Comparison of ENCODE assay signal across 11 mouse cellular contexts in the genomic region with DNA sequence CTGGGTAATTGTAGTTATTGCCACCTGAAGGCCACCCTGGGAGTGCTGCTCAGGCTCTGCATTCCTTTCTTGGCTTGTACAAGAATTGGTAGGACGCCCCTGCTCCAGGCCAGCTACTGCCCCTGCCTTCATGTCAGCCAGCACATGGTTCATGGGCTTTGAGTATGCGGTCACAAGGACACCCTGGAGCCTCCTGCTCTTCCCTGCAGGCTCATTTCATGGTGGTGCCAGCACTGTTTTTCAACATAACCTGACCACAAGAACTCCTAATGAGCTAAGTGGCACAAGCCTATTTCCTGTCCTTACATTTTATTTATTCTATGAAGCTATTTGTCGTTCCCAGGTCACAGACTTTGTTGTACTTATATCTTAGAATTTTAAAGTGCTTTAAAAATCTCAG.
DNase-seq lines count a peak whose midpoint lies in the region; ATAC-seq and TF ChIP-seq lines count a peak whose summit lies in the region.
"Had no signal": no experiment of that assay in that cellular context is flagged by ENCODE, and none has a peak within 500 bp of the region (broad histone marks: within the 10 kb centered on the region; RNA-seq: fewer than 3 reads in every experiment).

No protein-coding gene starts in this region.

- no peaks in the 10 kb centered on the region for H3K36me3 ChIP-seq in lung, embryonic 16.5 days (ENCODE audit: control insufficient read depth, insufficient read depth, low read length)
- H3K36me3 ChIP-seq in hindbrain, embryonic 16.5 days (ENCODE audit: control insufficient read depth, insufficient read depth, low read length) = no peaks in the 10 kb centered on the region
- H3K36me3 ChIP-seq: heart, embryonic 10.5 days; lung, embryonic 15.5 days had no signal

- no peak for ATAC-seq in lung, embryonic 16.5 days (ENCODE audit: low read depth)
- no peak for ATAC-seq in hindbrain, embryonic 16.5 days

- no peak for TF ChIP-seq CTCF in olfactory bulb, adult 2 months (IDR thresholded peaks at IDR 0.05; ENCODE audit: insufficient read depth, low read depth, low read length)

- no peak overlapping the region for H3K9ac ChIP-seq in lung, embryonic 16.5 days (ENCODE audit: low read length)
- H3K9ac ChIP-seq in hindbrain, embryonic 16.5 days (ENCODE audit: low read depth, low read length) = no peak overlapping the region
- H3K9ac ChIP-seq: lung, embryonic 15.5 days had no signal

- H3K27me3 ChIP-seq in lung, embryonic 16.5 days (ENCODE audit: control insufficient read depth, insufficient read depth, low read depth, low read length) = no peaks in the 10 kb centered on the region
- H3K27me3 ChIP-seq in hindbrain, embryonic 16.5 days (replicated peaks; ENCODE audit: control insufficient read depth, insufficient read depth, low read length) = no peaks in the 10 kb centered on the region
- H3K27me3 ChIP-seq: lung, embryonic 15.5 days had no signal

- H3K4me2 ChIP-seq in lung, embryonic 16.5 days (ENCODE audit: low read depth, low read length) = no peak overlapping the region
- no peak overlapping the region for H3K4me2 ChIP-seq in hindbrain, embryonic 16.5 days (ENCODE audit: low read length)
- H3K4me2 ChIP-seq: lung, embryonic 15.5 days had no signal

- no peak overlapping the region for H3K4me3 ChIP-seq in lung, embryonic 16.5 days (ENCODE audit: low read length)
- no peak overlapping the region for H3K4me3 ChIP-seq in hindbrain, embryonic 16.5 days (ENCODE audit: low read length)
- no peak overlapping the region for H3K4me3 ChIP-seq in olfactory bulb, adult 2 months (ENCODE audit: insufficient read depth, low read depth, low read length)
- H3K4me3 ChIP-seq: heart, embryonic 10.5 days; lung, embryonic 15.5 days had no signal

- DNase-seq in embryo, embryonic 10 days (ENCODE audit: low spot score) = peak; percentile 14
- no peak for DNase-seq in embryo, embryonic 10.5 days (ENCODE audit: low spot score)
- DNase-seq in lung, postnatal 4 days = no peak
- no peak for DNase-seq in thymus, postnatal 25 days
- no peak for DNase-seq in gastrocnemius, postnatal 25 days
- DNase-seq: kidney, adult 8-10 months had no signal

- 29% methylated on average over 3 of the region's 3 CpGs for WGBS in lung, embryonic 16.5 days
- WGBS in hindbrain, embryonic 16.5 days = 45% methylated on average over 3 of the region's 3 CpGs
- WGBS in olfactory bulb, adult 2 months = 59% methylated on average over 3 of the region's 3 CpGs

- no peaks in the 10 kb centered on the region for H3K9me3 ChIP-seq in lung, embryonic 16.5 days (ENCODE audit: control insufficient read depth, low read length)
- H3K9me3 ChIP-seq in hindbrain, embryonic 16.5 days (ENCODE audit: control insufficient read depth, low read length) = no peaks in the 10 kb centered on the region
- H3K9me3 ChIP-seq: heart, embryonic 10.5 days; lung, embryonic 15.5 days had no signal

- no peak for TF ChIP-seq POLR2A in olfactory bulb, adult 2 months (IDR thresholded peaks at IDR 0.05; ENCODE audit: insufficient read depth, low read depth, low read length)

- H3K4me1 ChIP-seq in lung, embryonic 16.5 days (replicated peaks; ENCODE audit: control insufficient read depth, insufficient read depth, low read length) = peaks cover 9% of the 10 kb centered on the region
- H3K4me1 ChIP-seq in hindbrain, embryonic 16.5 days (ENCODE audit: control insufficient read depth, insufficient read depth, low read depth, low read length) = peaks cover 16% of the 10 kb centered on the region
- peaks cover 17% of the 10 kb centered on the region for H3K4me1 ChIP-seq in olfactory bulb, adult 2 months (ENCODE audit: control insufficient read depth, insufficient read depth, low read length)

- H3K27ac ChIP-seq in lung, embryonic 16.5 days (ENCODE audit: low read length) = peak overlapping the region; percentile 39; the same call in 1 of the 2 replicates
- 0 out of 2 replicates have a peak overlapping the region, but pooled peaks have one; percentile 7 for H3K27ac ChIP-seq in hindbrain, embryonic 16.5 days (ENCODE audit: low read depth, low read length)
- H3K27ac ChIP-seq in olfactory bulb, adult 2 months (ENCODE audit: insufficient read depth, low read depth, low read length) = peak overlapping the region; percentile 81

Comparison
In these comparisons a context has a peak if more than half of its experiments do, and no peak if none do; other contexts are left out.
1. H3K27ac ChIP-seq: peak in every context shown above with its lines; median percentile 81 in olfactory bulb, adult 2 months; 39 in lung, embryonic 16.5 days; 7 in hindbrain, embryonic 16.5 days.